Mouse (Mus musculus) lung, adult 2 months (tissue): ENCODE data around the gene Fosl2.

ENCODE experiments used
- CTCF ChIP-seq: fragments of 200-500 bp; IDR thresholded peaks from 2 replicates; pipeline ENCODE4 v1.5.1; 2011; ENCODE audit warnings: mild to moderate bottlenecking, low read length, control low read depth; ENCODE audit not compliant: insufficient read depth
- POLR2A ChIP-seq: fragments of 200-500 bp; IDR thresholded peaks from 2 replicates; pipeline ENCODE4 v1.6.1; 2011; ENCODE audit warnings: low read depth, mild to moderate bottlenecking, control low read depth, low read length, borderline replicate concordance; ENCODE audit errors: extremely low read depth

DNA sequence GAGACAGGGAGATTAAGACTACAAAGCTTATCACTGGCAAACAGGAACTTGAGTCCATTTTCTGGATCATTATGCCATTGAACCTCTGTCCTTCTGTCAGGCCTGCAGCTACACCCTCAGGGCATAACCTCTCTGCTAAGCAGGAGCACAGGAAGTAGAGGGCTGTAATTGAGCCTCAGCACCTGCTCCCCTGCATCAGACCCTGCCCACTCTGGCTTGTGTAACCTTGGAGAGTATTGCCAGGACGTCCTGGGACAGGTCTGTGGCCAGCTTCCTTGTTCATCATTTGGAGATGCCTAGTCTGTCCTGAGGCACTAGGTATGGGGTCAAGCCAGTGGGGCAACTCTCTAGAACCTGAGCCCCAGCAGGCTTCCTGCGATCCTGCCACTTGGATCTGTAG is 36.6 kb downstream of the Fosl2 start:
- TF ChIP-seq POLR2A (no peak), CTCF (no peak)
